Mouse (Mus musculus) erythroblast, embryonic 14.5 days (primary cell): Measurements from ENCODE around the gene Wdr54.

ENCODE experiments used
- GATA1 ChIP-seq: IDR thresholded peaks from 2 replicates; pipeline ENCODE4 v1.6.1; 2012; ENCODE audit warnings: low read length, inconsistent platforms, mixed read lengths
- TAL1 ChIP-seq: IDR thresholded peaks from 3 replicates; pipeline ENCODE4 v1.6.1; 2012; ENCODE audit warnings: low read length, inconsistent platforms, mixed read lengths

DNA sequence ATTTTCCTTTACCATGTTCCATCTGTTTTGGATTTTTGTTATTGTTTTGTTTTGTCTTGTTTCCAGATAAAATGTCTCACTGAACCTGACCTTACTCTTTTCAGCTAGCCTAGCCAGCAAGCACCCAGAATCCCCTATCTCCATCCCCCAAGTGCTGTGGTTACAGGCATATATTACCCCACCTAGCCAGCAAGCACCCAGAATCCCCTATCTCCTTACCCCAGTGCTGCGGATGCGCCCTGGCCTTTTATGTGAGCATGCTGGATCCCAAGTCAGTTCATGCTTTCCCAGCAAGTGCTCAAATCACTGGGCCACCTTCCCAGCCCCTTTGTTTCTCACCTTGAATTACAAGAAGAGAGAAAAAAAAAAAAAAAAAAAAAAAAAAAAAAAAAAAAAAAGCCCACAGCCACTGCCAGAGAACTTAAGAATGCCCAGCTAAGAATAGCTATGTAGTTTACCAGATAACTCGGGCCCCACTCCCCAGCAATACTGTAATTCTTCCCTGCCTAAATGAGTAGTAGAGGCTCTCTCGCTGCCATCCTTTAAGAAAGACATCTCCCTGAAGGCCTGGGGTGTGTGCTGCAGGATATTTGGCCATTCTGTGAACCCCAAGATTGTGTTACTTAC lies 44.6 kb downstream of the Wdr54 start:
- TF ChIP-seq GATA1 = no peak
- TF ChIP-seq TAL1 = no peak
